Mouse (Mus musculus) kidney, adult 9 months (tissue): ENCODE results near the gene Mccc2.

ENCODE experiments used
- DNase-seq: peaks from one replicate; pipeline ENCODE4 v3.0.0; 2022

Mccc2 gene

GRCm38 (mm10) chr13:100014906-100015895, at the start of gene Mccc2:
Mccc2 (minus strand) TSS chr13:100015639.
- peak; percentile 88 for DNase-seq

DNA sequence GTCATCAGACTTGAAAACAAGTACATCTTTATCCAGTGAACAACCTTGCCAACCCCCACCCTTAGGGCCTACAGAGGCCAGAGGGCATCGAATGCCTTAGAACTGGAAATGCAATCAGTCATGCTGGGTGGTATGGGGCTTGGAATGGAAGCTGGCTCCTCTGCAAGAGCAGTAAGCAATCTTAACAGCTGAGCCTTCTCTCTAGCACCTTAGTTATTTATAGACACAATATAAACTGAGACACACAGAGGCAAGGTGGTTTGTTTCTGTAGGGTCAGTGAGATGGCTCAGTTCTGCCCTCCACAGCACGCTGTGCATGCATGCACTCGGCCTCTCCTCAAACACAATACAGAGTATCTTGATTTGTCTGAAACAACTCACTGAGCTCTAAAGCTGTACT, 48.5 kb upstream of the Mccc2 start:
- no peak for DNase-seq

GRCm38 (mm10) chr13:100057738-100058137, 42.3 kb upstream of the Mccc2 start:
- DNase-seq: peak; percentile 3

DNA sequence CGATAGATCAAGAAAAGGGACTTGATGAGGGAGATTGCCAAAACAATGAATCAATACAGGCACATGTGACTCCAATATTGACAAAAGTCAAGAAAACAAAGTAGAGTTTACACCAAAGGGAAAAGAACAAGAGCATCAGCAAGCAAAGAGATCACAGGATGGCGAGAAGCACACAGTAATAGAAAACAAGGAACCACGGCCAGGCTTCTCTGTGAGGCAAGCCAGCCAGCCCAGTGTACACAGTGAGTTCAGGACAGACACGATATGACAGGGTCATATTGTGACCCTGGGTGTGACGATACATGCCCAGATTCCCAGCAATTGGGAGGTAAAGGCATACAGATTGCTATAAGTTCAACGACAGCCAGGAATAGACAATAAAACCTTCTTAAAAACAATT, 10.6 kb upstream of the Mccc2 start:
- no peak for DNase-seq

GRCm38 (mm10) chr13:100016891-100017290, 1.5 kb upstream of the Mccc2 start:
- peak; percentile 52 for DNase-seq

GRCm38 (mm10) chr13:100015937-100016336, 498 bp upstream of the Mccc2 start:
- DNase-seq: no peak

DNA sequence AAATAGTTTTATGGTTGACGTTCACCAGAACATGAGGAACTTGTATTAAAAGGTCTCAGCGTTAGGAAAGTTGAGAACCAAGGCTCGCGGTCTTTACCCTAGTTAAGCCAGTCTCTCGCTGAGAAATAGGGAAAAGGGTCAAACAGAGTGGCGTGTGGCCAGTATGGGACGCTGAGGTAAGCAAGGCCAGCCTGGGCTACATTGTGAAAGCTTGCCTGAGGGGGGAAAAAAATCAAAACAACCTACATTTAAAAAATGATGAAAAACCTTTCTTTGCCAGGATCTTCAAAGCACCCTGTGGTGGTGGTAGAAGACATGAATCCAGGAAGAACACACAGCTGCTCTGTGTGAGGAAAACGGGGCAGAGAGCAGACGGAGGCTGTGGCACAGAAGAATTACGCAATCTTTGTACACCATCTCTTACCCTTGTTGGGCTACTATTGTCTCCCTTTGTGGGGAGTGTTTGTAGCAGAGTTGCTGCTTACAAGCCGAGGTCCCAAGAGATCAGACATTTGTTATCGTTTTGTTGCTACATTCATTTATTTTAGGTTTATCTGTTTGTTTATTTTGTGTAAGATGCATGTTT, 9.4 kb downstream of the Mccc2 start:
- DNase-seq: no peak

GRCm38 (mm10) chr13:100001790-100002196, 13.6 kb downstream of the Mccc2 start:
- peak; percentile 98 for DNase-seq

- DNase-seq: no peak
These were observed 16.4 kb downstream of the Mccc2 start for GRCm38 (mm10) chr13:99999078-99999477.

- DNase-seq: no peak
These were observed 17.3 kb downstream of the Mccc2 start for GRCm38 (mm10) chr13:99998099-99998498.

DNA sequence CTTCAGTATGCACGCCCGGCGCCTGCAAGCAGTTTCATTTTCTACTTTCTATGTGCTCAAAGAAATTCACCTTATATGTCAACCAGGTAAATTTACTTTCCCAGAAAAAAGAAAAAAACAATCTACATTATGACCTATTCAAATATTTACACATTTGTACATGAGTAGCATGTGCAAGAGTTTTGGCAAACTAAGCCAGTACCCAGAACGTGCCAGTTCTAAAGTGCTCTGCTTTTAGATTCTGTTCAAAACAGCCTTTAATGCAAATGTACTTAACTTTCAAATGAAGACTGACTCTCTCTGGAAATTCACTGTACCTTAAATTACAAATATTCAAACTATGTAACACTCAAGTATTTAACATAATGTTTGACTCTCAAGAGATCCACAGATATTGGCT, 25.8 kb downstream of the Mccc2 start:
- no peak for DNase-seq

DNA sequence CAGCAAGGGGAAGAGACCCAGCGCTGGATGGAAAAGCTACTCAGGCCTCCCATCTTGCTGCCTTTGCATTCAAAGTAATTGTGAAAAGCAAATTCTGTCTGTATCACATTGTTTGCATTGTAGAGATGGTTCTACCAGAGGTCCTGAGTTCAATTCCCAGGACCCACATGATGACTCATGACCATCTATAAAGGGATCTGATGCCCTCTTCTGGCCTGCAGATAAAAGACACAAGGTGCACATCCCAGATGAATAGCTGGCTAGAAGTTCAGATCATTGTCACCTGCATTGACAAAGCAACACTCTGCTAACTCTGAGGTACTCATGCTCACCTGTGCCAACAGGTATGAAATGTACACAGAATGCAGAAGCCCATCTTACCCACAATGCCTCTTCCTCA, 32.1 kb downstream of the Mccc2 start:
- no peak for DNase-seq

DNA sequence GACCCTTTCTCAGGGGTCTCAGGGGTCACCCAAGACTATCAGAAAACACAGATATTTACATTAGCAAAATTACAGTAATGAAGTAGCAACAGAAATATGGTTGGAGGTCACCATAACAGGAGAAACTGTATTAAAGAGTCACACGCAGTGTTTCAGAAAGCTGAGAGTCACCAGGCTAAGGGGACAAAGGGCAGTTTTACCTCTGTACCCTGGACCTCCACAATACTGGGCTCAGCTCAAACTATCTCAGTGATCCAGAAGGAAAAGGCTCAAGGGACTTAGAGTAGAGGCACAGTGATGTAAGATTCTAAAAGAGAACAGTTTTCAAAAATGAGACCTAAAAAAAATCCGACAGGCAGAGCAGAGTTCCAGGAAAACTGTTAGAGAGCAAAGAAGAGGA, 36.0 kb downstream of the Mccc2 start:
- peak; percentile 39 for DNase-seq

- DNase-seq: no peak
These were observed 45.4 kb downstream of the Mccc2 start for GRCm38 (mm10) chr13:99970089-99970488.

DNA sequence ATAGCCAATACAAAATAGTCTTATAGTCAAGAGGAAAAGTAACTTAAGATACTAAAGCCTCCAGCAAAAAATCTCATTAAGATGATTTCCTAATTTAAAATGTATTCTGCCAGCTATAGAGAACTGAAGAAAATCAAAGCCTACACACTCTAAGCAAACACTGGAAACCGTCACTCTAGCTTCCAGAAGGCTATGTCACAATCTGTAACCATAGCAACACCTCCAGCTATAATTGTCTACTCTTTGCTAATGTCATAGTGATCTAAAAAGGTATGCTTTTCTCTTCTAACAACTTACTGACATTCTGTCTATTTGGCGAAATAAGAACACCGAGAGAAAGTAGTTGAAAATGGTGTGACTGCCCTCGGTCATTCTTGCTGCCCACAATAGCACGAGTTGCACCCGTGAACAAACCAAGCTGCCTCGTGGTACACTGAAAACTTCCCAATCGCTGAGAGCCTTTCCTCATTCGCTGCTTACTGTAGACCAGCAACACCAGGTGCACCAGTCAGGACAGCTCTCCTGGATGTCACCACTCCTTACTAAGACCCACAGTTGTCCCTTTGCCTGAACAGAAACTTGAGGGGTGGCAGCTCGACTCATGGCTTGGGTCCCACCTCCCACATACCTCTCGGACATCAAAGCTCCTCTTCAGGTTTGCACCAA, 48.3 kb downstream of the Mccc2 start:
- no peak for DNase-seq

DNA sequence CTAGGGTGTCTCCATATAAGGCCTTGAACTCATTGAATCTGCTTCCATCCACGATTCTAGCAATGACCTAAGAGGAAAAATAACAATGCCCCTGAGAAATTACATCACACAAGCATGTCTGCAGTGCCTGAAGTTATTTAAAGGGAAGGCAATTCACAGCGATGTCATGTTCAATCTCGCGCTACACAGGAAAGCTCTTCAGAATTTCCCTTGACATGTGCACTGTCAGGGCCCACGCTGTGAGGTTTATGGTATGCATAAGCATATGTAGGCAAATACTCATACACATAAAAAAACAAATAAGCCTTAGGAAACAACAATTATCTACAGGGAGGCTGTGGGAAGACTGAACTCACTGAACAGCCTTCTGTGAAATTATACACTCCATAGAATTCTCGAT, 51.6 kb downstream of the Mccc2 start:
- no peak for DNase-seq

GRCm38 (mm10) chr13:99961661-99962060, 53.8 kb downstream of the Mccc2 start:
- DNase-seq: no peak

GRCm38 (mm10) chr13:99955591-99955944, 59.9 kb downstream of the Mccc2 start:
- DNase-seq: peak; percentile 7

DNA sequence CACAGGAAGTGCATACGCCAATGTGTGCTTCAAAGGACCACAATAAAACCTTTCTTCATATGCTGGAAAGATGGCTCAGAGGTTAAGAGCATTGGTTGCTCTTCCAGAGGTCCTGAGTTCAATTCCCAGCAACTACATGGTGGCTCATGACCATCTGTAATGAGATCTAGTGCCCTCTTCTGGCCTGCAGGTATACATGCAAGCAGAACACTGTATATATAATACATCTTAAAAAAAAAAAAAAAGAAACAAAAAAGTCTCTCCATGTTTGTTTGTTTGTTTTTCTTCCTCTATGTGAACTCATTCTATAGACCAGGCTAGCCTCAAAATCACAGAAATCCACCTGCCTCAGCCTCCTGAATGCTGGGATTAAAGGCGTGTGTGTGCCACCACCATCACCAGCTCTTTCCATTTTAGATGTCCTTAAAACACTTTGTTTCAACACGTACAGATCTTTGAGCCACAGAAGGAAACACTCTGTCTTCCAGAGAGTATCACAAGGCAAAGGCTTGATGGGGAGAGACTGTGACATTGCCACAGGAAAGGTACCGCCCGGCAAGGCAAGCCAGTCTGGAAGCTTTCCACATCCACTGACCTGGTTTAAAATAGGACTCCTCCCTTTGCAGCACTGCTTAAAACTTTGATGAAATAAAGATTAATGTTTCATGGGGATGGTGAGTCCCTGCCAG, 60.4 kb downstream of the Mccc2 start:
- DNase-seq: no peak

DNA sequence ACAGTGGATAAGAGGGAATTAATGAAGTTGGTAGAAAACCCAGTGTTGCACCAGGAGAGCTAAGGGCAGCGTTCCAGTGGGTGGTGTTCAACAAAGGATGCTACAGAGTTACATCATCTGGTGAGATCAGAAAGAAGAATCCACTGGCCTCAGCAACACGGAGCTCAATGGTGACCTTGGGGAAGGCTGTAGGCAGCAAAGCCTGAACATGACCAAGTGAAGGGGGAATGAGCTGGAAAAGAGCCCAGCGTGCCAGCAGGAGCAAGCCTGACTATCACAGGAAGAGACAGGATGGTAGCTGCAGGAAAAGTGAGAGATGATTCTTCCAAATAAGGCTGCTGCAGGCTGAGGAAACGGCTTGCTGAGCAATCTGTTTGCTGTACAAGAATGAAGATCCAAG, 68.0 kb downstream of the Mccc2 start:
- DNase-seq: no peak

- no peak for DNase-seq
These were observed 71.9 kb downstream of the Mccc2 start for GRCm38 (mm10) chr13:99943525-99943924.

GRCm38 (mm10) chr13:99940601-99941000, 74.8 kb downstream of the Mccc2 start:
- no peak for DNase-seq

DNA sequence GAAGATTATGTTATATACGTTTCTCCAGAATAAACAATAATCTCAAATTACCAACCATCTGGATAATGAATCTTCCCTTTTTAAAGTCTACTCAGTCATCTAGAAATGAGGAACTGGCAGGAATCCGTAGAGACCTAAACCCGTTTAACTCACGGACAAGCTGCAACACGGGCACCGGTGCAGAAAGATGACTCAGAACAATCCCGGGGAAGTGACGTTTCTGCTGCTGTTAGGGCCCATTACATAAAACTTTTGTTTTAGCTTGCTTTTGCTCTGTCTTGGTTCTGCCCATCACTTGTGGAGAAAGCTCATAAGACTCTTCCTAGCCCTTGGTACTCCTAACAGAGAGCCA, 76.1 kb downstream of the Mccc2 start:
- DNase-seq: no peak
